Mouse (Mus musculus): ENCODE results near the gene Gak. TPM values are rescaled to one million over a fixed set of nuclear protein-coding genes. Genes with fewer than 3 reads are reported as not detected.
A peak's percentile ranks its signal among the peaks of the same experiment; 100 is the strongest.

Gak gene
- polyA plus RNA-seq, 1 experiment from 2014 or later, result 61.2 TPM

DNA sequence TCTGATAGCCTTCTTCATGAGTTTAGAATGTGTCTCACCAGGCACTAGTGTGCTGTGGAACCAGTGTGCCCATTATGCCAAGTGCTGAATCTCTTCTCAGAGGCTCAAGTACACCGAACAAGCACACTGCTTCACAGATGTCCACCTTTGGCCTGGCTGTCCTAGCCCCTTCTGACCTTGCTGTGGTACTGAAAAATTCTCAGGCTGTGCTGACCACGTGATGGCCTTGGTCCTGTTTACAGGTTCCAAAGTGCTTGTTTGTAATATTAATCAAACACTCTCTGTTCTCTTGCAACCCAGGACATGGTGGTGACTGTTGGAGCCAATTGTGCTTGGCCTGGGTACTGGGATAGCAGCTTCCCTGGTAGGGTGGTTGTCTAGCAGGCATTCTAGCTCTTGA lies 45.1 kb upstream of the Gak start:
- ATAC-seq, result no peak
- no peak overlapping the region for H3K4me3 ChIP-seq (ENCODE audit: low read depth, low read length)
- H3K4me2 ChIP-seq (replicated peaks; ENCODE audit: low read depth), result no peak overlapping the region
- H3K27me3 ChIP-seq (replicated peaks; ENCODE audit: control insufficient read depth, insufficient read depth, low read length), result no peaks in the 10 kb centered on the region
- TF ChIP-seq CTCF (IDR thresholded peaks at IDR 0.05; ENCODE audit: low read depth), result no peak
- H3K9me3 ChIP-seq (ENCODE audit: control insufficient read depth), result no peaks in the 10 kb centered on the region
- peaks cover 12% of the 10 kb centered on the region for H3K4me1 ChIP-seq (replicated peaks; ENCODE audit: control insufficient read depth, insufficient read depth, low read length)
- 54% methylated on average over 2 of the region's 2 CpGs for WGBS
- H3K9ac ChIP-seq (ENCODE audit: low read depth, low read length), result no peak overlapping the region
- H3K36me3 ChIP-seq (ENCODE audit: control insufficient read depth, insufficient read depth), result peaks cover 17% of the 10 kb centered on the region; the same call in 1 of the 2 replicates
- H3K27ac ChIP-seq (ENCODE audit: low read depth, low read length), result 0 out of 2 replicates have a peak overlapping the region, but pooled peaks have one; percentile 35

DNA sequence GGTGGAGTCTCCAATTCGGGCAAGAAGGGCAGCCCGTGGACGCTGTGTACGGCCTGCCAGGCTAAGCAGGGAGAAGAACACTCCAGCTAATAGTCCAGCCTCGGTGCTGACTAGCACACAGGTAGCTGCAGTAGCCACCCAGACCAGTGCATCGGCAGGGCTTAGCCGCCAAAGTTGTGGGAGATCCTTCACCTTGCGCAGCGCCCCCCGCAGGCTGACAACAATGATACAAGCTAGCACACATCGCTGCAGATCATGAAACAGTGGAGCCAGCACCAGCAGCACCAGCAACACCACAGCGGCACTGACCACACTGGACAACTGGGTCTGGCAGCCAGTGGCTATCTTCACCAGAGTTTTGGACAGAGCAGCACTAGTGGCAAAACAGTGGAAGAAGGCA lies 42.2 kb upstream of the Gak start:
- H3K27ac ChIP-seq (ENCODE audit: low read depth, low read length), result no peak overlapping the region
- WGBS, result 92% methylated on average over 12 of the region's 12 CpGs
- peaks cover 17% of the 10 kb centered on the region; the same call in 1 of the 2 replicates for H3K36me3 ChIP-seq (ENCODE audit: control insufficient read depth, insufficient read depth)
- H3K9me3 ChIP-seq (ENCODE audit: control insufficient read depth), result no peaks in the 10 kb centered on the region
- TF ChIP-seq CTCF (IDR thresholded peaks at IDR 0.05; ENCODE audit: low read depth), result peak; percentile 33; the same call in 1 of the 2 replicates
- H3K27me3 ChIP-seq (replicated peaks; ENCODE audit: control insufficient read depth, insufficient read depth, low read length), result no peaks in the 10 kb centered on the region
- H3K4me2 ChIP-seq (replicated peaks; ENCODE audit: low read depth), result no peak overlapping the region
- no peak for ATAC-seq
- no peak overlapping the region for H3K9ac ChIP-seq (ENCODE audit: low read depth, low read length)
- H3K4me1 ChIP-seq (replicated peaks; ENCODE audit: control insufficient read depth, insufficient read depth, low read length), result peaks cover 11% of the 10 kb centered on the region
- H3K4me3 ChIP-seq (ENCODE audit: low read depth, low read length), result no peak overlapping the region

DNA sequence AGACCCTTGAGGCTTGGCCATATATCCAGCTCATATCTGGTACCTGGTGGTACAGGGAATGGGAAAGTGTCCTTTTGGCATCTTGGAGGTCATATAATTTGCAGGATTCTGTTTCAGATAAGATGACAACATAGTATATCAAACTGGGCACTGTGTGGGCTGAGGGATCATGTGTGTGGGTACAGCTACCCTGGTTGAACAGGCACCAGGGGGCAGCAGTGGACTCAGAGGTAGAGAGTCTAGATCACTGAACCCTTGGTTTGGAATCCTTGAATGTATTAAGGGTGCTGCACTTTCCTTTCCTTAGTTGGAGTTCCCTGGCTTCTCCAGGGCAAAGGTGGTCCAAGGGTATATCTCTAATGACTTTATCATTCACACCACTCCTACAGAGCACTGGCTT lies 41.2 kb upstream of the Gak start:
- peak; percentile 58 for ATAC-seq

DNA sequence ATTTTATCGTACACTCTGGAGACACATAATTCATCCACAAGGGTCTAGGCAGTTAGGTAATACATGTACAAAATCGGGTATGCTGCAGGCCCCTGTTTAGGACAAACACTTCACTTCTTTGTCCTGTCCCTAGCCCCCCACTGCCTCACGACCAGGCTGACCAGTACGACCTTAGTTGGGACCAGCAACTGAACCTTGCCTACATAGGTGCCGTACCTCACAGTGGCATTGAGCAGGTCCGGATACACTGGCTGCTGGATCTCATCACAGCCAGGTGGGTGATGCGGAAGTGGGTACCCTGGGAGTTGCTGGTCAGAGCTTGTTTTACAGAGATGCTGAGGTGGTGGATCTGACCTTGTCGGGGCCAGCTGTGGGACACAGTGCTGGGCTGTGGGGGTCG lies 40.4 kb upstream of the Gak start:
- no peak for ATAC-seq
- no peak overlapping the region for H3K9ac ChIP-seq (ENCODE audit: low read depth, low read length)
- 75% methylated on average over 9 of the region's 9 CpGs for WGBS

More for the DNA sequence above, 41.2 kb upstream of the Gak start:
- H3K27ac ChIP-seq (ENCODE audit: low read depth, low read length), result no peak overlapping the region
- H3K4me1 ChIP-seq (replicated peaks; ENCODE audit: control insufficient read depth, insufficient read depth, low read length), result peaks cover 7% of the 10 kb centered on the region; the same call in 1 of the 2 replicates
- no peaks in the 10 kb centered on the region for H3K27me3 ChIP-seq (replicated peaks; ENCODE audit: control insufficient read depth, insufficient read depth, low read length)
- peak; percentile 82 for TF ChIP-seq CTCF (IDR thresholded peaks at IDR 0.05; ENCODE audit: low read depth)
- peaks cover 17% of the 10 kb centered on the region; the same call in 1 of the 2 replicates for H3K36me3 ChIP-seq (ENCODE audit: control insufficient read depth, insufficient read depth)
- H3K4me2 ChIP-seq (replicated peaks; ENCODE audit: low read depth), result no peak overlapping the region
- no peak overlapping the region for H3K9ac ChIP-seq (ENCODE audit: low read depth, low read length)
- no peaks in the 10 kb centered on the region for H3K9me3 ChIP-seq (ENCODE audit: control insufficient read depth)
- H3K4me3 ChIP-seq (ENCODE audit: low read depth, low read length), result no peak overlapping the region

DNA sequence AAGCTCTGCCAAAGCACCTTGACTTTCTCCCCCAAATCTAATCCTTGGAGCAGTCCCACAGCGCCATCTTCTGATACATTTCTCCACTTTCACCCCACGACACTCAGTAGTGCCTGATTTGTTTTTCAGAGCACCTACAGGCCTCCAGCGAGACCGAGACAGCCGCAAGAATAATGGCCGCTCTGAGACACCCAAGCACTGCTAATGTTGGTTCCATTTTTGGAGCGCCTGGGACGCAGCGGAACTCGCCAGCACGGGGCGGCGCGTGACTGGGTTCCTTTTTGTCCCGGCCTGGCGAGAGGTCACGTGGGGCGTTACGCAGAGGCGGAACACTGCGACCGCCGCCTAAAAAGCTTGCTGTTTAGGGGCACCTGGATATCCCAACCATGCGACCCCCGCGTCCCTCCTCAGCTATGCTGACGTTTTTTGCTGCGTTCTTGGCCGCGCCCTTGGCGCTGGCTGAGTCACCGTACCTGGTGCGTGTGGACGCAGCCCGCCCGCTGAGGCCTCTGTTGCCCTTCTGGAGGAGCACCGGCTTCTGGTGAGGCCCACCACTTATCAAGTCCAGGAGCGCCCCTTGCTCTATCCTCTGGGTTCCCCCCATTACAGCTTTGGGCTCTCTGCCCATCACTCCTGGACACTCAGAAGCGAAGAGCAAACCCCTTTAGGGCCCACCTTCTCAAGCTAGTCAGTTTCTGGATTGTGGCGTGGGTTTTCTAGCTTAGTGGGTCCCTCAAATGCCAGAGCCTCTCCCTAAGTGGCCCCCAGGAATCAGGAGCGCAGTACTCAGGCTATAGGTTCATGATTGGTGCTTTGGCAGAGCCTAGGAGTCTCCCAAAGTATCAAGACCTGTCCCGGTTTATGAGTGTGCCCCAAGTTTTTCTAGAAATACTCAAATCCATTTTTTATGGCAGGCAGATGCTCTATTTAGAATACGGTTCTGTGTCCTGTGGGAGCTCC lies 39.7 kb upstream of the Gak start, which contains the start of gene Dgkq:
Dgkq (minus strand) TSS at position 696 of the 960 bp plus-strand sequence.
- Histone ChIP-seq H3K4me3 (ENCODE audit: low read depth, low read length) (peak within 1 kb of the TSS; percentile 49), H3K27me3 (replicated peaks; ENCODE audit: control insufficient read depth, insufficient read depth, low read length) (no peaks in the 10 kb centered on the region), H3K27ac (ENCODE audit: low read depth, low read length) (peak within 1 kb of the TSS; percentile 84), H3K4me2 (replicated peaks; ENCODE audit: low read depth) (peak within 1 kb of the TSS; percentile 86), H3K9me3 (ENCODE audit: control insufficient read depth) (no peaks in the 10 kb centered on the region), H3K9ac (ENCODE audit: low read depth, low read length) (peak within 1 kb of the TSS; percentile 81), H3K36me3 (ENCODE audit: control insufficient read depth, insufficient read depth) (peaks cover 17% of the 10 kb centered on the region; the same call in 1 of the 2 replicates), H3K4me1 (replicated peaks; ENCODE audit: control insufficient read depth, insufficient read depth, low read length) (peaks cover 7% of the 10 kb centered on the region; the same call in 1 of the 2 replicates)
- 4% methylated on average over 43 of the region's 43 CpGs for WGBS
- peak; percentile 76 for ATAC-seq
- peak; percentile 90 for TF ChIP-seq CTCF (IDR thresholded peaks at IDR 0.05; ENCODE audit: low read depth)

More for the DNA sequence above, 40.4 kb upstream of the Gak start:
- H3K4me1 ChIP-seq (replicated peaks; ENCODE audit: control insufficient read depth, insufficient read depth, low read length), result peaks cover 7% of the 10 kb centered on the region; the same call in 1 of the 2 replicates
- H3K9me3 ChIP-seq (ENCODE audit: control insufficient read depth), result no peaks in the 10 kb centered on the region
- no peaks in the 10 kb centered on the region for H3K27me3 ChIP-seq (replicated peaks; ENCODE audit: control insufficient read depth, insufficient read depth, low read length)
- H3K4me3 ChIP-seq (ENCODE audit: low read depth, low read length), result peak overlapping the region; percentile 49; the same call in 1 of the 2 replicates
- H3K27ac ChIP-seq (ENCODE audit: low read depth, low read length), result no peak overlapping the region
- H3K36me3 ChIP-seq (ENCODE audit: control insufficient read depth, insufficient read depth), result peaks cover 17% of the 10 kb centered on the region; the same call in 1 of the 2 replicates
- H3K4me2 ChIP-seq (replicated peaks; ENCODE audit: low read depth), result peak overlapping the region; percentile 86
- no peak for TF ChIP-seq CTCF (IDR thresholded peaks at IDR 0.05; ENCODE audit: low read depth)

DNA sequence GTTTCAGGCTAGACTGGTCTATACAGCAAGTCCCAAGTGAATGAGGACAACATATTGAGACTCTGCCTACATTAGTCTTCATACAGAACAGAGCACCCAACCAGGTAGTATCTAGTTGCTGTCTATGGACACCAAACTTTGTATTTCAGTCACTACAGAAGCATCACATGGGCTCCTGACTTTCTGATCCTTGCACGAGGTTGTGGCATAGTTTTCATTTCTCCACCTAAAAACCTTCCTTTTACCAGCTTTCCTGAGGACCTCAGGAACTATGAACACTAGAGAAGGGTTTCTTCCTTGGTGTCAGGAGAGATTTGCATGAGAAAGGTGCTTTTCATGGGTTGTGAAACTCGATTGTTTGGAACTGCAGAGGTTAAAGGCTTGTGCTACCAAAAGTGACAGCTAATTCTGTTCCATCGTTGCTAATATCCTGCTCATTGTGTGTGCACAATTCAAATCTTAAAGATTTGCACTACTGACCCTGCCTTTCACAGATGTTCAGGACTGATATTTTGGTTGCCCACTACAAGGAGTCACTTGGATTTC lies 38.9 kb upstream of the Gak start:
- no peak for ATAC-seq
- H3K27me3 ChIP-seq (replicated peaks; ENCODE audit: control insufficient read depth, insufficient read depth, low read length), result no peaks in the 10 kb centered on the region
- H3K36me3 ChIP-seq (ENCODE audit: control insufficient read depth, insufficient read depth), result peaks cover 12% of the 10 kb centered on the region; the same call in 1 of the 2 replicates
- peak overlapping the region; percentile 86 for H3K4me2 ChIP-seq (replicated peaks; ENCODE audit: low read depth)
- H3K27ac ChIP-seq (ENCODE audit: low read depth, low read length), result peak overlapping the region; percentile 84
- no peak for TF ChIP-seq CTCF (IDR thresholded peaks at IDR 0.05; ENCODE audit: low read depth)
- no peaks in the 10 kb centered on the region for H3K9me3 ChIP-seq (ENCODE audit: control insufficient read depth)
- H3K9ac ChIP-seq (ENCODE audit: low read depth, low read length), result peak overlapping the region; percentile 81
- H3K4me1 ChIP-seq (replicated peaks; ENCODE audit: control insufficient read depth, insufficient read depth, low read length), result peaks cover 7% of the 10 kb centered on the region; the same call in 1 of the 2 replicates
- H3K4me3 ChIP-seq (ENCODE audit: low read depth, low read length), result peak overlapping the region; percentile 49
- 12% methylated on average over 3 of the region's 3 CpGs for WGBS
